In the genomic region with DNA sequence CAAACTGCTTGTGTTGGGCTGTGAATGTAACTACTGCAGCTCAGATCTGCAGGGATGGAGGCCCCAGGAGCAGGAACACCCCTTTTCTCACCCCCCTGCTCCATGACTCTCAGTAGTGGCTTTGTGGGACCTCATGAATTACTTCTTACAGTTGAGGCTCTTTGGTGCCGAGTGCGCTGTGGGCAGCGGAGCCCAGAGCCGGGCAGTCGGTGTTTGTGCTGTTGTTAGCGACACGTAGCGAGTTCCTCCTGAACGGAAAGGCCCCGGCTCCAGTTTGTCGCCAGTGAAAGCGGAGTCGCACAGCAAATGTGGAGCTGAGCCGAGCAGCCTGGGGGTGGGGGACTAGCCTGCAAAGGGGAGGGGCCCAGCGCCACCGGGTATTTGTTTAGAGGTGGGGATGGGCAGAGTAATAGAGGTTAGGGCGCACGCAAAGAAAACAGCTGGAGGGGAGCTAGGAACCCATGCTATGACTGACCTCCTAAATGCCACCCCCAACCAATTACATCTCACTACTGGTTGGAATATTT, we compare ENCODE assay signal across 8 mouse cellular contexts. TPM values are rescaled to one million over a fixed set of nuclear protein-coding genes. Genes with fewer than 3 reads are reported as not detected.
DNase-seq lines count a peak whose midpoint lies in the region; ATAC-seq and TF ChIP-seq lines count a peak whose summit lies in the region.

No protein-coding gene starts in this region.

- peak; percentile 40; the same call in 1 of the 2 replicates for ATAC-seq in intestine, embryonic 16.5 days
- no peak for ATAC-seq in liver, postnatal 0 days

- H3K4me3 ChIP-seq in layer of hippocampus, adult 2 months: peak overlapping the region; percentile 31
- H3K4me3 ChIP-seq in bone marrow, adult 2 months (replicated peaks; ENCODE audit: control insufficient read depth, low read depth, low read length): no peak overlapping the region
- peak overlapping the region; percentile 18 for H3K4me3 ChIP-seq in intestine, embryonic 16.5 days (ENCODE audit: low read length)
- 0 out of 2 replicates have a peak overlapping the region, but pooled peaks have one; percentile 20 for H3K4me3 ChIP-seq in liver, postnatal 0 days (ENCODE audit: low read depth, low read length)

- no peaks in the 10 kb centered on the region for H3K36me3 ChIP-seq in intestine, embryonic 16.5 days (ENCODE audit: control insufficient read depth, insufficient read depth, low read length)
- H3K36me3 ChIP-seq in liver, postnatal 0 days (replicated peaks; ENCODE audit: insufficient read depth, low read length): no peaks in the 10 kb centered on the region

- TF ChIP-seq CTCF in layer of hippocampus, adult 2 months (conservative IDR thresholded peaks at IDR 0.05): no peak
- TF ChIP-seq CTCF in bone marrow, adult 2 months (IDR thresholded peaks at IDR 0.05; ENCODE audit: control insufficient read depth, insufficient read depth, low read length): no peak
- no peak for TF ChIP-seq CTCF in liver, postnatal 0 days (IDR thresholded peaks at IDR 0.05; ENCODE audit: low read depth)

- no peak for TF ChIP-seq EP300 in liver, postnatal 0 days (IDR thresholded peaks at IDR 0.05; ENCODE audit: low read depth)

- peak overlapping the region; percentile 47 for H3K4me2 ChIP-seq in intestine, embryonic 16.5 days (ENCODE audit: low read depth, low read length)
- peak overlapping the region; percentile 53 for H3K4me2 ChIP-seq in liver, postnatal 0 days (ENCODE audit: low read depth, low read length)

- no peak for DNase-seq in layer of hippocampus, adult 2 months (ENCODE audit: low spot score in 2 of 2)
- DNase-seq in layer of hippocampus, postnatal 36 days: no peak
- peak; percentile 75 to 79 for DNase-seq in heart, adult 18-20 months
- peak; percentile 27 for DNase-seq in liver, postnatal 0 days
- DNase-seq in retina, embryonic 14.5 days (ENCODE audit: low spot score): peak; percentile 58
- no peak for DNase-seq in cerebellum, adult 8-10 months

- peak overlapping the region; percentile 25; the same call in 1 of the 2 replicates for H3K9ac ChIP-seq in intestine, embryonic 16.5 days (ENCODE audit: low read depth, low read length)
- H3K9ac ChIP-seq in liver, postnatal 0 days (replicated peaks): no peak overlapping the region

- peak overlapping the region; percentile 40 for H3K27ac ChIP-seq in layer of hippocampus, adult 2 months
- peak overlapping the region; percentile 21; the same call in 1 of the 2 replicates for H3K27ac ChIP-seq in bone marrow, adult 2 months (ENCODE audit: control insufficient read depth, insufficient read depth, low read depth, low read length, poor library complexity)
- no peak overlapping the region for H3K27ac ChIP-seq in intestine, embryonic 16.5 days (ENCODE audit: low read length)
- H3K27ac ChIP-seq in liver, postnatal 0 days (ENCODE audit: low read depth): no peak overlapping the region

- H3K9me3 ChIP-seq in intestine, embryonic 16.5 days (ENCODE audit: control insufficient read depth, low read length): no peaks in the 10 kb centered on the region
- no peaks in the 10 kb centered on the region for H3K9me3 ChIP-seq in liver, postnatal 0 days (ENCODE audit: low read length)

- TF ChIP-seq POLR2A in bone marrow, adult 2 months (IDR thresholded peaks at IDR 0.05; ENCODE audit: borderline replicate concordance, control insufficient read depth, low read depth, low read length): no peak

- 31% methylated on average over 18 of the region's 18 CpGs for WGBS in bone marrow, adult 2 months
- 13% methylated on average over 18 of the region's 18 CpGs for WGBS in intestine, embryonic 16.5 days
- 10% methylated on average over 18 of the region's 18 CpGs for WGBS in liver, postnatal 0 days (ENCODE audit: insufficient replicate concordance)

- H3K27me3 ChIP-seq in intestine, embryonic 16.5 days (replicated peaks; ENCODE audit: control insufficient read depth, insufficient read depth, low read length): 0 out of 2 replicates have a peak, but pooled peaks cover 6% of the 10 kb centered on the region
- no peaks in the 10 kb centered on the region for H3K27me3 ChIP-seq in liver, postnatal 0 days (ENCODE audit: insufficient read depth, low read length)

- H3K4me1 ChIP-seq in bone marrow, adult 2 months (ENCODE audit: control insufficient read depth, insufficient read depth, low read length): no peaks in the 10 kb centered on the region; the same call in 1 of the 2 replicates
- H3K4me1 ChIP-seq in intestine, embryonic 16.5 days (ENCODE audit: control insufficient read depth, insufficient read depth, low read length): peaks cover 5% of the 10 kb centered on the region; the same call in 1 of the 2 replicates
- peaks cover 5% of the 10 kb centered on the region; the same call in 1 of the 2 replicates for H3K4me1 ChIP-seq in liver, postnatal 0 days (ENCODE audit: insufficient read depth)

RNA-seq across cellular contexts. Expression of a gene that starts 48.1 kb away (rescaled TPM):
- 1 to 10 TPM; 2.3 to 3.4 TPM for total RNA-seq in layer of hippocampus, adult 2 months (2021)
- total RNA-seq in layer of hippocampus, postnatal 36 days (2021): 1 to 10 TPM; 2.6 to 3.1 TPM
- polyA plus RNA-seq in bone marrow, adult 2 months (2011; ENCODE audit: insufficient read depth, insufficient read length, low replicate concordance, missing spikeins): 70.8 and 188 TPM in 2 replicates
- 10 to 100 TPM in 1 of 2 experiments, 1 to 10 TPM in 1; 9.9 to 12.9 TPM for total RNA-seq in heart, adult 18-20 months (2021)
- polyA plus RNA-seq in intestine, embryonic 16.5 days (2015; fragmentation: Nextera tagmentation; extraction: Ambion mirVana): 7.9 and 8.7 TPM in 2 replicates
- polyA plus RNA-seq in liver, postnatal 0 days (2015; fragmentation: Nextera tagmentation; extraction: Ambion mirVana): 4.6 and 5.0 TPM in 2 replicates

Comparison
In these comparisons a context has a peak if more than half of its experiments do, and no peak if none do; other contexts are left out.
1. DNase-seq: peak in heart, adult 18-20 months (2 of 2), liver, postnatal 0 days (single experiment) and retina, embryonic 14.5 days (single experiment); none in layer of hippocampus, adult 2 months (0 of 2), layer of hippocampus, postnatal 36 days (0 of 2) and cerebellum, adult 8-10 months (single experiment).
2. H3K27ac ChIP-seq: peak in layer of hippocampus, adult 2 months (single experiment) and bone marrow, adult 2 months (single experiment); none in intestine, embryonic 16.5 days (single experiment) and liver, postnatal 0 days (single experiment).